Mouse (Mus musculus) forebrain, embryonic 14.5 days (tissue): Measurements from ENCODE around the gene Gm9821. TPM values are rescaled to one million over a fixed set of nuclear protein-coding genes. Genes with fewer than 3 reads are reported as not detected.

Source experiments
- ATAC-seq: fragments of 200-750 bp; cut with Nextera tagmentation; 2 replicates; pipeline ENCODE4 v1.8.0; 2017; ENCODE audit warnings: mild to moderate bottlenecking, moderate library complexity
- DNase-seq: peaks from one replicate; pipeline ENCODE4 v3.0.0-alpha.2; 2015; ENCODE audit warnings: low spot score
- H3K27ac ChIP-seq: fragments of 300-500 bp; sonication (generic); 2 replicates; pipeline ENCODE4 v1.5.1; 2014; ENCODE audit warnings: low read depth, mild to moderate bottlenecking, control low read depth, low read length, moderate library complexity
- H3K27me3 ChIP-seq: fragments of 300-500 bp; sonication (generic); replicated peaks from 2 replicates; pipeline ENCODE4 v1.6.1; 2014; ENCODE audit warnings: low read length, control low read depth, mixed read lengths; ENCODE audit not compliant: control insufficient read depth, insufficient read depth
- H3K36me3 ChIP-seq: fragments of 300-500 bp; sonication (generic); 2 replicates; pipeline ENCODE4 v1.6.1; 2014; ENCODE audit warnings: low read length, control low read depth; ENCODE audit not compliant: control insufficient read depth, insufficient read depth
- H3K4me1 ChIP-seq: fragments of 300-500 bp; sonication (generic); 2 replicates; pipeline ENCODE4 v1.6.1; 2014; ENCODE audit warnings: antibody characterized with exemption, low read length, control low read depth; ENCODE audit not compliant: control insufficient read depth, insufficient read depth
- H3K4me2 ChIP-seq: fragments of 300-500 bp; sonication (generic); 2 replicates; pipeline ENCODE4 v1.6.1; 2014; ENCODE audit warnings: mild to moderate bottlenecking, control low read depth, low read length
- H3K4me3 ChIP-seq: fragments of 300-500 bp; sonication (generic); 2 replicates; pipeline ENCODE4 v1.5.1; 2014; ENCODE audit warnings: low read depth, low read length, control low read depth
- H3K9ac ChIP-seq: fragments of 300-500 bp; sonication (generic); 2 replicates; pipeline ENCODE4 v1.6.1; 2014; ENCODE audit warnings: mild to moderate bottlenecking, low read length, control low read depth, moderate library complexity
- H3K9me3 ChIP-seq: fragments of 300-500 bp; sonication (generic); replicated peaks from 2 replicates; pipeline ENCODE4 v1.6.1; 2016; ENCODE audit warnings: low read length, control low read depth, mixed read lengths; ENCODE audit not compliant: control insufficient read depth
- WGBS: fragments of 180-500 bp; shearing (Covaris S2); extraction: QIAGEN DNeasy Blood & Tissue Kit; methylation state at CpG from one replicate; pipeline ENCODE4 v1.1.7; 2014; 5-methylcytosine and 5-hydroxymethylcytosine counted together
- microRNA-seq: library from miRNA; unstranded; fragments of <30 nt; microRNA quantifications from one replicate; pipeline ENCODE4, GENCODE M21; 2016
- polyA plus RNA-seq: library from polyadenylated mRNA; unstranded; fragments of >200 nt; fragmentation: Nextera tagmentation; extraction: Ambion mirVana; gene quantifications from 2 replicates; pipeline ENCODE4 v1.2.1, GENCODE M21; 2014

Gene Gm9821
- polyA plus RNA-seq, 1 experiment from 2014 or later, result 0.20 TPM

GRCm38 (mm10) chr2:91984439-91984838 is 38.9 kb downstream of the Gm9821 start:
- H3K4me2 ChIP-seq, result peak overlapping the region; percentile 40
- 2% methylated on average over 13 of the region's 13 CpGs for WGBS
- H3K9ac ChIP-seq, result peak overlapping the region; percentile 50
- H3K36me3 ChIP-seq, result no peaks in the 10 kb centered on the region
- DNase-seq (peak; percentile 68), ATAC-seq (peak; percentile 66)
- no peak overlapping the region for H3K4me3 ChIP-seq
- no peaks in the 10 kb centered on the region for H3K9me3 ChIP-seq
- H3K4me1 ChIP-seq, result peaks cover 5% of the 10 kb centered on the region; the same call in 1 of the 2 replicates
- H3K27ac ChIP-seq, result no peak overlapping the region
- no peaks in the 10 kb centered on the region for H3K27me3 ChIP-seq

- Histone ChIP-seq H3K36me3 (no peaks in the 10 kb centered on the region), H3K4me1 (peaks cover 5% of the 10 kb centered on the region; the same call in 1 of the 2 replicates), H3K27ac (no peak overlapping the region), H3K4me2 (peak overlapping the region; percentile 40; the same call in 1 of the 2 replicates), H3K27me3 (no peaks in the 10 kb centered on the region), H3K4me3 (no peak overlapping the region), H3K9ac (no peak overlapping the region), H3K9me3 (no peaks in the 10 kb centered on the region)
- ATAC-seq (no peak), DNase-seq (no peak)
- WGBS, result 41% methylated on average over 9 of the region's 9 CpGs
These were observed 39.5 kb downstream of the Gm9821 start for GRCm38 (mm10) chr2:91984906-91985525.

- Histone ChIP-seq H3K4me1 (peaks cover 3% of the 10 kb centered on the region; the same call in 1 of the 2 replicates), H3K4me2 (no peak overlapping the region), H3K27me3 (no peaks in the 10 kb centered on the region), H3K9me3 (no peaks in the 10 kb centered on the region), H3K27ac (no peak overlapping the region), H3K36me3 (no peaks in the 10 kb centered on the region), H3K9ac (no peak overlapping the region), H3K4me3 (no peak overlapping the region)
- peak; percentile 66 for DNase-seq
- WGBS, result 2% methylated on average over 5 of the region's 5 CpGs
- peak; percentile 38; the same call in 1 of the 2 replicates for ATAC-seq
These were observed 40.6 kb downstream of the Gm9821 start for GRCm38 (mm10) chr2:91986071-91986470.

- H3K36me3 ChIP-seq, result no peaks in the 10 kb centered on the region
- H3K9me3 ChIP-seq, result no peaks in the 10 kb centered on the region
- DNase-seq, result peak; percentile 91
- no peak overlapping the region for H3K27ac ChIP-seq
- peak; percentile 55 for ATAC-seq
- H3K4me2 ChIP-seq, result no peak overlapping the region
- no peak overlapping the region for H3K4me3 ChIP-seq
- H3K9ac ChIP-seq, result no peak overlapping the region
- no peaks in the 10 kb centered on the region for H3K27me3 ChIP-seq
- peaks cover 3% of the 10 kb centered on the region; the same call in 1 of the 2 replicates for H3K4me1 ChIP-seq
- WGBS, result 3% methylated on average over 3 of the region's 3 CpGs
These were observed 42.0 kb downstream of the Gm9821 start for GRCm38 (mm10) chr2:91987542-91987941.

GRCm38 (mm10) chr2:91989750-91990149 is 44.2 kb downstream of the Gm9821 start:
- Histone ChIP-seq H3K4me2 (no peak overlapping the region), H3K9ac (no peak overlapping the region), H3K4me3 (no peak overlapping the region), H3K36me3 (no peaks in the 10 kb centered on the region), H3K9me3 (no peaks in the 10 kb centered on the region), H3K27ac (no peak overlapping the region), H3K27me3 (no peaks in the 10 kb centered on the region), H3K4me1 (no peaks in the 10 kb centered on the region)
- ATAC-seq (no peak), DNase-seq (no peak)

GRCm38 (mm10) chr2:91993409-91993808 is 47.9 kb downstream of the Gm9821 start:
- DNase-seq, result no peak
- Histone ChIP-seq H3K4me2 (no peak overlapping the region), H3K27ac (no peak overlapping the region), H3K4me1 (no peaks in the 10 kb centered on the region), H3K9me3 (no peaks in the 10 kb centered on the region), H3K9ac (no peak overlapping the region), H3K4me3 (no peak overlapping the region), H3K27me3 (no peaks in the 10 kb centered on the region), H3K36me3 (no peaks in the 10 kb centered on the region)
- no peak for ATAC-seq
- 70% methylated on average over 3 of the region's 3 CpGs for WGBS

GRCm38 (mm10) chr2:91996006-91996405 is 50.5 kb downstream of the Gm9821 start:
- DNase-seq, result no peak
- H3K4me3 ChIP-seq, result no peak overlapping the region
- H3K27me3 ChIP-seq, result no peaks in the 10 kb centered on the region
- H3K36me3 ChIP-seq, result no peaks in the 10 kb centered on the region
- no peaks in the 10 kb centered on the region for H3K4me1 ChIP-seq
- no peaks in the 10 kb centered on the region for H3K9me3 ChIP-seq
- no peak for ATAC-seq
- WGBS, result 91% methylated on average over 5 of the region's 5 CpGs
- no peak overlapping the region for H3K9ac ChIP-seq
- no peak overlapping the region for H3K27ac ChIP-seq
- no peak overlapping the region for H3K4me2 ChIP-seq

Small RNA genes within 50 kb of the gene (microRNA-seq; reads per million reads assigned to microRNA genes)
- not detected for gene Mir6999

Other genes with a start within 250 kb of the Gm9821 start
- 40.4 and 43.3 TPM in 2 replicates for gene Atg13, start 235.1 kb upstream of the Gm9821 start, polyA plus RNA-seq
- 11.8 and 13.5 TPM in 2 replicates for gene Harbi1, start 234.9 kb upstream of the Gm9821 start, polyA plus RNA-seq
- 14.8 and 19.3 TPM in 2 replicates for gene Ambra1, start 215.6 kb upstream of the Gm9821 start, polyA plus RNA-seq
- 0.83 and 1.2 TPM in 2 replicates for gene Chrm4, start 18.5 kb upstream of the Gm9821 start, polyA plus RNA-seq
- gene Mdk, start 13.4 kb upstream of the Gm9821 start, polyA plus RNA-seq, result 349 and 462 TPM in 2 replicates
- gene Dgkz, start 30.2 kb downstream of the Gm9821 start, polyA plus RNA-seq, result 26.7 and 29.1 TPM in 2 replicates
- 0.80 and 1.3 TPM in 2 replicates for gene Creb3l1, start 78.8 kb downstream of the Gm9821 start, polyA plus RNA-seq
- 37.5 and 39.2 TPM in 2 replicates for gene Phf21a, start 147.4 kb downstream of the Gm9821 start, polyA plus RNA-seq